Mouse (Mus musculus): ENCODE measurements around the gene Gcnt2.
"Not testable (repeated sequence)": the region's sequence is repeated elsewhere in the genome, so short reads cannot be mapped to it uniquely, and the experiment has no call there.

The Gcnt2 gene

DNA sequence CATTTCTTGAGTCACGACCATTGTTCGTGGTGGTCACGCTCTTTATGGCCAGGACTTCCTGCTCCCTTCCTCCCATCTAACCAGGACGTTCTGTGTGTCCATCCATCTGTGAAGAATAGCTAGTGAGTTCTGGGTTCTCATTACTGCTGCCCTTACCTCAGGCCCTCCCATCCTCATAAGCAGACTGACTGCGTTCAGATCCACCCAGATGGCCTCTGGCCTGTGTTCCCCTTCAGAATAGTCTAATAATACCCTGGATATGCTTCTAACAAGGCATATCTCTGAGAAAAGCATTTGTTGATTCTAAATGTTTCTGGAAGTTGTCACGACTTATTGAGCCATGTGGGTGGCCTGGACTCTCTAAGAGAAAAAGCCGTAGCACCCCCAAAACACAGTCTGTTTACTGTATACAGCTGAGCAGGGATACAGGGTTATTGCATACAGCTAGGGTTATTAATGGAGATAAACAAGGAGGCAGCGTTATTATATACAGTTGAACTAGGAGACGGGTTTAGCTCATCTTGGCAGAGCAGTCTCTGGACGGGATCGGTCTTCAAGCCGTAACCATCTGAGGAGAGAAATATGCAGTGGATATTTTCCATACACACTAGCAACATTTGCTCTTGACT lies 42.4 kb downstream of the Gcnt2 start:
- DNase-seq (ENCODE audit: low read depth, low spot score): no peak

DNA sequence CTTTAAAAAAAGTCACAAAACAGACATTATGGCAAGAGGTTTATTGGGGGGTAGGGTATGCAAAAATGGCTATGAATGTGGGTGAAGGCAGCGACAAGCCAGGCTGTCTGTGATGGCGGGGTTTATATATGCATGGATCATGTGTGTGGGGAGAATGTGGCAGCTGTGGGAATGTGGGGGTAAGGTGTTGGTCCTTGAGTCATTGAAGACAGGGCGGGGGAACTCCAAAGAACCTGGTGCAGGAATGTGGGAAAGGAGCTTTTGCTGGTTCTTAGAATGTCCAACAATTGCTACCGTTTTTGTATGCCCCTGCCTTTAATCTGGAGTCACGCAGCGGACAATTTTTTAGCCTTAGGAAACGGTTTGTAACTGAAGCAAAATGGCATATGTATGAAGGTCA lies 44.5 kb downstream of the Gcnt2 start:
- no peak for DNase-seq (ENCODE audit: low read depth, low spot score)

DNA sequence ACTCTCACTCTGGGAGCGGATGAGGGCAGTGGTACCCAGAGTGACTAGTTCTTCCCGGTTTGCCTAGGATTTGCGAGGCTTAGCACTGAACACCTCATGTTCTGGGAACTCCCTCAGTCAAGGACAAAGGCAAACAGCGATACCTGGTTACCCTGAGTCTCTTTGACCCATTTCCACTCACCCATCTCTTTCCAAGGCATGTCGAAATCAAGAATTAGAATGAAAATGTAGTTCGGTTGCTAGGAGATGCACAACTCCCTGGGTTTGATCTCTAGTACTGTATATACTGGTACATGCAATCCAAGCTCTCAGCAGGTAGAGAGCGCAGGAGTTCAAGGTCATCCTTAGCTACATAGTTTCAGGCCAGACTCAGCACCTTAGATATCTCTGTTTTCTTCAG lies 47.0 kb downstream of the Gcnt2 start:
- DNase-seq (ENCODE audit: low read depth, low spot score): no peak

DNA sequence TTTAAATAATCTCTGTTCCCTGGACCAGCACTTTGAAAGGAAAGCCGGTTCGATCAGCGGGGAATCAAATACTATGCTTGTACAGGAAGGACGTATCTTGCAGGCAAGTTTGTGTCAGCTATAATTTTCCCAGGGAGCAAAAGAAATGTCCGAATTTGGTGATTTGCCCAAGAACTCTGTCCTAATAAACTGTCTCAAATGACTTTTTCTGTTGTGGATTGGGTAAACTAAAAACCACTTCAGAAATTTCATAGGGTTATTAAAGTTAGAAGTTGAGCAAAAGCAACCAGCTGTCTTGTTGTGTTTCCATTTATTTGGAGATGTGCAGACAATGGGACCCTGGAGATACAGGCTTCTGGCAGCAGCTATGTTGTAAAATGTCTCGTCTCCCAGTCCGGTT lies 47.7 kb downstream of the Gcnt2 start:
- no peak for DNase-seq (ENCODE audit: low read depth, low spot score)

DNA sequence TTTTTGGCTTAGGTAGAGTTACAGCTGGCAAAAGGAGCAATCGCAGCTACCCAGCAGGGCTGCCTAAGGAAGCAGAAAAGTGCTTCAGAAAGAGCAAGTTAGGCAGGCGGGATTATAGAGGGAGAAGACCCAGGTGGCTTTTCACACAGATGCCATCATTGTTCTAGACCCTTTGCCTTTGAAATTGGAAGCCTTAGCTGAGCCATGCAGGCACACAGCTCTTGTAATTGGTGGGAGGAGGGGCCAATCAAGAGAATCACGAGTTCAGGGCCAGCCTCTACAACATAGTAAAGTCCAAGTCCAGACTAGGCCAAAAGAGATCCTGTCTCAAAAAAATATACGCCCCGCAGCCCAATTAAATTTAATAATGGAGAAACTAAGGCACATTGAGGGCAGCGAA lies 48.5 kb downstream of the Gcnt2 start:
- no peak for DNase-seq (ENCODE audit: low read depth, low spot score)

DNA sequence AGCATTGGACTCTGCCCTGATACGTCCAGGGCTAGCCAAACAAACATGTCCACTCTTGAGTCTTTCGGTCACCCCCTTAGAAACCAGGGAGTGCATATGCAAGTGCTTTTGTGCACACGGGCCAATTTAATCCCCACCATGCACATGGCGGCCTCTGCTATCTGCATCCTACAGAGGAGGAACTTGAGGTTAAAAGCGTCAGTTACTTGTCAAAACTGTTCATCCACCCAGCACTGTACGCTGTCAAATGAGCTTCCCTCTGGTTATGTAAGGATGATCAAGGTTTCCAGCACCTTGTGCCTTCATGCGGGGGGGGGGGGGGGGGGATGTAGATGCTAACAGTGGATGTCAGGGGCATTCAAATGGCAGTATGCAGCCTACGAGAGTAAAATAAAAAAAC lies 49.5 kb downstream of the Gcnt2 start:
- DNase-seq (ENCODE audit: low read depth, low spot score): no peak

DNA sequence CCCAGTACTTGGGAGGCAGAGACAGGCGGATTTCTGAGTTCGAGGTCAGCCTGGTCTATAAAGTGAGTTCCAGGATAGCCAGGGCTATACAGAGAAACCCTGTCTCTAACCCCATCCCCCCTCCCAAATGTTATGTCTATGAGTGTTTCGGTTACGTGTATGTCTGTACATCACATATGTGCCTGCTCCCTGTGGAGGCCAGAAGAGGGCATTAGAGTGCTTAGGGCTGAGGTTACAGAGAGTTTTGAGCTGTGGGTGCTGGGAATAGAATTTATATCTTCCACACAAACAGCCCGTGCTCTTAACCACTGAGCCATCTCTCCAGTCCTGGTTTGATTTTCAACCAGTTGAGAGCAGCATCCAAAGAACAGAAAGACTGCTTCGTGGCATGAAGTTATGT lies 50.5 kb downstream of the Gcnt2 start:
- no peak for DNase-seq (ENCODE audit: low read depth, low spot score)

DNA sequence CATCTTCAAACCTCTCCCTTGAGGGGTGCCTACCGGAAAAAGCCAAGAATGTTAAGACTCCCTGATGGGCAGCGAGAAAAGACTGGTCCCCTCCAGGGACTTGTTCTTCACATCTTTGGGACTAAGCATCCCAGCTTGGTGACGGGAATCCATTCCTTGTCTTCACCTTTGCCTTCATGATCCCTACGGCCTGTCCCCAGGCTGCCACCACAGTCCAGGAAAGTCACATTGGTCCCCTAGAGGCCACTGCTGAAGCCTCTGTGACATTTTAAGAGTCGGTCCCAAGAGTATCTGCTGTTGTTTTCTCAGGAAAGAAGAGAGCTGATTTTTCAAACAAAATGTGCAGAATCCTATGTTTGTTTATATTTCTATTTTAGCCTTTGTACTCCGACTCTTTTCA lies 52.4 kb downstream of the Gcnt2 start:
- no peak for DNase-seq (ENCODE audit: low read depth, low spot score)

DNA sequence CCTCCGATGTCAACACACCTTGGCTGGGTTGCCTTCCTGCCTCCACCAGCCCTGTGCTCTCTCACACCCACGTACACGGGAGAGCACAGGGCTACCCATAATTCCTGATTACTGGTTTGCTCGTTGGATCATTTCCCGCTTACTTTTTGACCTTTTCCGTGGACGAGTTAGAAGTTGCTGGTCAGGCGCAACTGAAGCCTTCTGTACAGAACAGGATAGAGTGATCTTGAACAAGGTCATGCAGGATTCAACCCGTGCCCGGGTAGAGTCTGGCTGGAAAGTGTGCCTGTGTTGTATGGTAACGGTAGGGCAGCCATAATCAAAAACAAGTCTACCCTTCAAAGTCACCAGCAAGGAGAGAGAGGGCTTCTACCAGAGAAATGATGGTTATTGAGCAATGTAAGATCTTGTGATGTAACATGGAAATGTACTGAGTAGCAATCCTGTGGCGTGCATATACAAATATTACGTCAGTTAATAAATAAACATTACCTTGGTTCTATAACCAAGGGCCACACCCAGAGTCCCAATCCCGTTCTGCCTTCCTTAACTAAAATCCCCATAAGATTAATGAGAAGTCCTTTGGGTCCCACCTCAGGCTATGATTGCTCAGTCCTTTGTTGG lies 54.0 kb downstream of the Gcnt2 start:
- DNase-seq (ENCODE audit: low read depth, low spot score): no peak

DNA sequence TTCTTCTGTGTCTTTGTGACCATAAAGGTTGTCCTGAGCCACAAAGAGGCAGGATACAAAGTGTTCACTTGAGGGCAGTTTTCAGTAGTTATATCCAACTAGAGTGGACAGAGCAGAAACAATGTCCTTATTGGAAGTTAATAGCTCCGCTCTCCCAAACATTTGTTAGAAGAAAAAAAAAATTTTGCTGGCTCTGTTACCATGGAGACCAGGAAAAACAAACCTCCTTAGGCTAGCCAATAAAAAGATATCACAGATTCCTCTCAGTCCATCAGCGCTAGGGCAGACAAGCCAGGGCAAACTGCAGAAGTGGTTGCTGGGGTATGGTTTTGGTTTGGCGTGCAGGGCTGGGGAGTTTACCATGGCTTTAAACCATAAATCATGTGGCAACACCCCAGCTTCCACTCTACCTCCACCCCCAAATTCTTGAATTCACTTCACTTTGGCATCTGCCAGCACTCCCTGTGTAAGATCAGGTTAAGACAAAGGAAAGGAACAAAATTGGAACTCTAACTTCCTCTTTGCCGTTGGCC lies 54.6 kb downstream of the Gcnt2 start:
- DNase-seq (ENCODE audit: low read depth, low spot score): no peak

DNA sequence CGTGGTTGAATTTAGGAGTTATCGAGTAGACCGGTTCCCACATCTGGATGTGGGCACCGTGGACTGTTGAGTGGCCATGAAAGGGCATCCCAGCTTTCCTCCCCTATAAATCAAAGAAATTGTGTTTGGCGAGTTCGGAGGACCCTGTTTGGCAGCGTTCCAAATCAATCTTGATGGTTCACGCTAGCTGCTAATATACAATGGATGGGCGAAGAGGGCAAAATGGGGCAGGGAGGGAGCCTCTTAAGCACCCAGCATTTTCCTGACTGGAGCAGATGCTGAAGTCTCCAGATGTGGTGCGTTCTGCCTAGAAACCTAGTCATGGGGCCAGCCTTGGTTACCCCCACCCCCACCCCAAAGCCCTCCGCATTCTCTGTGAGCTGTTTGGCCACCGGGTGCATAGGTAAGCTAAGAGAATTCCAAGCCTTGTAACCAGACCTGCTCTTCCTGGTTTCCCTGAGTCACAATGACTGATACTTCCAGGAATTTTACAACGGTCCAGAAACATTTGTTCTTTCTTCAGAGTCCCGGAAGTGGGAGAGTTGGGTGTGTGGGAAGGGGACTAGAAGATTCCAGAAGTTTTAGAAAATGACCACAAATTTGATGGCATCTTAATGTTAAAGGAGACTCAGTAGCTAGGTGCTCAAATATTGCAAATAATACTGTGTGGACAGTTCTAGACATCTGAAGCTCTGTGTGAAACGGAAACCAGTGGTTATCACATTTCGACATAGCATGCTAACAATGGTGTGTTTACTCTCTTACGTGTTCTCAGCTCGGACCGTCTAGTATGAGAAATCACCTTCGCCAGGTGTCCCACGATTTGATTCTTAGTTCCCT lies 57.0 kb downstream of the Gcnt2 start:
- no peak for DNase-seq (ENCODE audit: low read depth, low spot score)

DNA sequence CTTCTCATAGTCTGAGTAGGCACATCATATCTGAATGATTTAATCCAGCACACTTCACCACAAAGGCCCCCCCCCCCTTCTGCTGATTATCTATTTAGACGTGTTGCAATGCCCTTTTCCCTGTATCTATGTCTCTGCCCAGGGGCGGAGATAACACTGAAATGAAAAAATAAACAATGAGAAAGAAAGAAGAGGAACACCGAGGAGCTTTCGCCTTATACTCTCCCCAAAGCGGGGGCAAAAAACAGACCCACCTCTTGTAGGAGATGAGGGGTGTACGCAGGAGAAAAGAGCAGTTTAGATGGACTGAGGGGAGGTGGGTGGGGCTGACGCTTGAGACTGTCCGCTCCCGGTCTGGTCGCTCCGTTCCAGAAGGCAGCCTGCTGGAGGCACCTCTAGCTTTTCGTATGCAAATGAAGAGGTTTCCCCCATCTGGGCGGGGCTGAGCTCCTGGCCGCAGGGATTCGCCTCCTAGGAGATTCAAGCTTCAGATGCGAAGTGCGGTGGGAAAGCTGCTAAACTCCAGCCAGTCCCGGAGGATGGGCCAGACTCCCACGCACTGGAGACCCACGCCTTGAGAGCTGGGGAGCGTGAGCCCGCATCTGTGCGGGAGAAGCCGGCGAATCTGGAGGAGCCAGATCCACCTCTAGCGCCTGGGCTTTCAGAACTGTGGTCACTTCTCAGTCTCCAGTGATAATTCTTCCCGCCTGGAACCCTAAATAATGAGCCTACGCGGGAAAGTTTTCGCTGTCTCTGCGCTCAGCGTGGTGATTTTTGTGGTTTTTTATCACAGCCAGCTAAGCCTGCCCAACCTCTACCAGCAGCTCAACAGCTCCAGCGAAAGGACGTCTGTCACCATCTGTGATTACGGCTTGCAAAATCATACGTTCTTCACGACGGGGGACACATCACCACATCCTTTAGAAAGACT lies 57.9 kb downstream of the Gcnt2 start:
- DNase-seq (ENCODE audit: low read depth, low spot score): no peak

DNA sequence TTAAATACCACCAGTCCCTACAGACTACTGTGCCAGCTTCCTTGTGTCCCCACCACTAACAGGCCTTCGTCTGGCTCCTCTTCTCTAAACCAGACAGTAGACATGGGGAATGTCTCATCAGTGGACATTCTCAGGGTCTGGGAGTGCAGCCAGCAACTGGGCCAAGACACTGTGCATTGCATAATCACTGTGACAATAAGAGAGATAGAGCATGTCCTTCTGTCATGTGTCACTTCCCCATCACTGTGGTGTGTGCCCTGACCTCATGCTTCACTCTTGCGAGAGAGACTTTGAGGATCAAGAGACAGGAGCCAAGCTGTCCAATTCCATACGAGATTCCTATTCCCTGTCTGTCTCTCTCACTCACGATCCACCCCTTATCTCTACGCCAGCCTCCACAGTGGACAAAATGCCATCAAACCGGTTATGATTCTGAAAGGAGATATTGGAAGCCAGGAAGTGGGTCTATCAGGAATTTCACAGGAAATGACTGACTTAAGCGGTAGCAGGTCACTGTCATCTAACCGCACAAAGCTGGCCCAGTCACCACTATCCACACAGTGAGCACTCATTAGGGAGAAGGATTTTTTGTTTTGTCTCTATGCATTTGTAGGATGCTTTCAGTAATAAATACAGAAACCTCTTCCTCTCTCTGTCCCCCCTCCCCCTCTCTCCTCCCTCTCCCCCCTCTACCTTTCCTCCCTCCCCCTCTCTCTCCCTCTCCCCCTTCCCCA lies 61.9 kb downstream of the Gcnt2 start:
- DNase-seq (ENCODE audit: low read depth, low spot score): no peak

DNA sequence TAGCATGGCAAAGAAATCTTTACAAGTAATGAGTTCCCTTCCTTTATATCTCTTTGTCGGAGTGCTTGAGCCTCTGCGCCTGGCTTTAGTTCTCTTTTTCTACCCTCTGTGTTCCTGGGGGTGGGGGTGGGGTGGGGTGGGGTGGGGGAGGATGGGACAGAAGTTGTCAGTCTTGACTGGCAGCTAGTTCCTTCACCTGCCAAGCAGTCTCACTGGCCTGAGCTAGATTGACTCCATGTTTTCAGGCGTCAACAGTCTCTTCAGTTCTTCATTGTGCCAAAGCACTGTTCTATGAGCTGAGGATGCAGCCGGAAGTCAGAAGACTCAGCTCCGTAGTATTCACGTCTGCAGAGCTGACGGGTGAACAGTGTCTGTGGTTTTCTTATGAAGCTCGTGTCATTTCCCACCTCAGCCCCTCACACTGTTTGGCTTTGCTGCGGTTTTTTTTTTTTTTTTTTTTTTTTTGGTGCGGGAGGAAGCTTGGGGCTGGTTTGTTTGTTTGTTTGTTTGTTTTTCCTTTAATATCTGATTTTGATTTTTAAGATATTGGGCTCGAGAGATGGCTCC lies 62.8 kb downstream of the Gcnt2 start:
- DNase-seq (ENCODE audit: low read depth, low spot score): no peak

DNA sequence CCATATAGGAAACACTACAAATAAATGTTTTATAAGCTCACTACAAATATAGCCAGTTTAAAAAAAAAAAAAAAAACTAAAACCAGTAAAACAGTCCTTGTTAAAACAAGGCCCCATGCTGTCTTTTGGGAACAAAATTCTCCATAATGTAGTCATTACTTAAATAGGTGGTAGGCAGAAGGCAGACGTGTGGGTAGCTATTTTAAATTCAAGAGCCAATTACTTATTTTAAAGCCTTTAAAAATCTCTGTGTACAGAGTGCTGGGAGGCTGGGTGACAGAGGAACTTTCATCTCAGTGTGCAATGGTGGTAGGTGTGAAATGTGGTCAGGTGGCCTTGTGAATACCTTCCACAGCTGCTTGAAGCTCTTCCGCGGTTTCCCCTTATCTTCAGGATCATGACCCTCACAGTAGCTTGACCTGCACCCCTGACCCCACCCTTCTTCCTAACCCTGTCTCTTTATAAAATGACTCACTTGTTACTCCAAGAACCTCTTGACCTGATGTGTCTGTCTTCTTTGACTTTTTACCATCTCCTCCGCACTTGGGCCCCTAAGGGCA lies 64.3 kb downstream of the Gcnt2 start:
- DNase-seq (ENCODE audit: low read depth, low spot score): no peak

DNA sequence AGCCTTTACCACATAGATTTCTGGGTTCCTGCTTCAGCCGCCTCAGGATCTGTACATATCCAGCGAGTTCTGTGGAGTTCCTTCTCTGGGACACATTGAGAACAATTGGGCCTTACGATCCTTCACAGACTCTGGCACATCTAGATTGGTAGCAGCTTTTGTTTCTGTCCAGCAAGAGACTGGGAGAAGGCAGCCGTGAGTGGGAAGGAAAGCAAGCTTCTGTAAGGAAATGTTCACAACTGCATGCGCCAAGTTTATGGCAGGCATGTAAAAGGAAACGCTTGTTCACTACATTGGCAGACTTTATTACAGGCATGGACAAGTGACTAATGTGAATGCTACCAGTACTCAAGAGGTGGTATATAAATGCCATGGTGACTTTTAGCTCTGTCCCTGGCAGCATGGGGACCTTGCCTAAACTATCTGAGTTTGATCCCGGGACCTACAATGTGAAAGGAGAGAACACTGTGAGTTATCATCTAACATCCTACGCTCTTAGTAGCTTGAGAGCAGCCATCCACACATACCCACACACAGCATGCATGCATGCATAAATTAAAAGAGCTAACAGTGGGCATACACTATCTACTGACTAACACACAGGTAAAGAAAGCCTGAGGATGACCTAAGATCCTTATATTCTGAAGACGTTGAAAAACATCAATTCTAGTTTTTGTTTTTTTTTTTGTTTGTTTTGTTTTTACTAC lies 68.8 kb downstream of the Gcnt2 start:
- DNase-seq (ENCODE audit: low read depth, low spot score): no peak

DNA sequence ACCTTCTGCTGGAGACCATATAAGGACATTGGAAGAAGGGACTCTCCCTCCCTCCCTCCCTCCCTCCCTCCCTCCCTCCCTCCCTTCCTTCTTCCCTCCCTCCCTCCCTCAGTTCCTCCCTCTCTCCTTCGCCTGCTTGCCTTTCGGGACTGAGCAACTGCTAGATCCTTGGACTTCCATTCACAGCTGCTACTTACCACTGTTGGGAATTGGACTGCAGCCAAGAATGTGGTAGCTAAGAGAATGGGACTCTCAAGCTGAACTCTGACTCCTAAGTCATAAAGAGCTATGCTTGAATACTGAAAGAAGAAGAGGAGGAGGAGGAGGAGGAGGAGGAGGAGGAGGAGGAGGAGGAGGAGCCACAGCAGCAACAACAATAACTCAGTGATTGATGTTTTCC lies 72.3 kb downstream of the Gcnt2 start:
- not testable (repeated sequence) for DNase-seq (ENCODE audit: low read depth, low spot score)

DNA sequence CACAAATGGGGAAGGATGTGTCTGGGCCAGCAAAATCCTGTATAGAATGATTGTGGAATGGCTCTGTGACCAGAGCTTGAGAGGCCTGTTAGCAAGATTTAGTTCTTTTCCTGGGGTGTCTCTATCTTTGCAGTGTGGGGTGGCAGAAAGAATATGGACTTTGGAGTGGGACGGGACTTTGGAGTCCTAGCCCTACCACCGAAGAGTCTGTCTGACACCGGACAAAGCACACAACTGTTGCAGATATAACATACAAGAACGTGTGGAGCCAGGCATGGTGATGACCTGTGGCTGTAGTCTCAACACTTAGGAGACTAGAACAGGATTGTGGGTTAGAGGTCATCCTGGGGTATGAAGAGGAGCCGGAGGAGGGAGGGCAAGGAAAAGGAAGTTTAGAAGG lies 73.0 kb downstream of the Gcnt2 start:
- DNase-seq (ENCODE audit: low read depth, low spot score): no peak

DNA sequence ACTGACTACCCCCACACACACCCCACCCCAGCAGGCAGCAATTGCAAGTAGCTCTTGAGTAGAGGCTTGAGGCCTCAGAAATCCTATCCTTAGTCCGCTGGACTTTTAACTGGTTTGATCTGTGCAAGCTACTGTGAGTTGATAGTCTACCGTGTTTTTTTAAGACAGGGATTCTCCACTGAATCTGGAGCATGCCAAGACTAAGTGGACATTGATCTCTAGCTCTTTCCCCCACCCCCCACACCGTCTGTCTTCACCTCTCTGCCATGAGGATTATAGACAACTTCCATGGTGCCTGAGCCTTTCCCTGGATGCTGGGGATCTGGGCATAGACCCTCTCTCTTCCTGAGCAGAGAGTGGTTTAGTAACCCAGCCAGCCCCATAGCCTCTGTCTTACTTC lies 74.8 kb downstream of the Gcnt2 start:
- no peak for DNase-seq (ENCODE audit: low read depth, low spot score)

DNA sequence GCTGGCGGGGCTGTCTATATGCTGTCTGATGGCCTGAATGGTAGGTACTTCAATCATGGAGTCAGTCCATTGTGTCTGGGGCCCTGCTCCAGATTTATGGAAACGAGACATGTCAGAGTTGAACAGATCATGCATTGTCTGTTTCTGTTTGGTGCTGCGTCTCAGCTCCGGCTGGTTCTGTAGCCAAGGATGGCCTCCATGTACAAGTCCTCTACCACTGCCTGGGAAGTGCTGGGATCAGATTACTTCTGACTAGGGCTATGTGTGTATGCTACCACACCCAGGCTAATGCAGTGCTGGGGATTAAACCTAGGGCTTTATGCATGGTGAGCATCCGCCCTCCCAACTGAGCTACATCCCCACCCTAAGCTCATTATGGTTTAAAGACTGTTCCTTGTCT lies 78.0 kb downstream of the Gcnt2 start:
- no peak for DNase-seq (ENCODE audit: low read depth, low spot score)

Measured in brain, embryonic 18.5 days (tissue).